Mouse (Mus musculus) monocyte, adult 5-6 weeks (primary cell): ENCODE results near the gene Senp5. TPM values are rescaled to one million over a fixed set of nuclear protein-coding genes. Genes with fewer than 3 reads are reported as not detected.

Experiments used
- ATAC-seq: fragments of 153-309, 156-312 bp; replicated peaks from 2 replicates; pipeline ENCODE4 v1.8.0; 2017; ENCODE audit warnings: mild to moderate bottlenecking; ENCODE audit not compliant: low TSS enrichment, insufficient number of reproducible peaks, severe bottlenecking, poor library complexity, low FRiP score
- total RNA-seq: library from RNA; stranded (forward); fragments of 200-1000, 200-491, 200-594 nt; gene quantifications from 3 replicates; pipeline ENCODE4 v1.2.3, GENCODE M21; 2017

Gene Senp5
- total RNA-seq, 1 experiment from 2014 or later: 17.9 TPM

DNA sequence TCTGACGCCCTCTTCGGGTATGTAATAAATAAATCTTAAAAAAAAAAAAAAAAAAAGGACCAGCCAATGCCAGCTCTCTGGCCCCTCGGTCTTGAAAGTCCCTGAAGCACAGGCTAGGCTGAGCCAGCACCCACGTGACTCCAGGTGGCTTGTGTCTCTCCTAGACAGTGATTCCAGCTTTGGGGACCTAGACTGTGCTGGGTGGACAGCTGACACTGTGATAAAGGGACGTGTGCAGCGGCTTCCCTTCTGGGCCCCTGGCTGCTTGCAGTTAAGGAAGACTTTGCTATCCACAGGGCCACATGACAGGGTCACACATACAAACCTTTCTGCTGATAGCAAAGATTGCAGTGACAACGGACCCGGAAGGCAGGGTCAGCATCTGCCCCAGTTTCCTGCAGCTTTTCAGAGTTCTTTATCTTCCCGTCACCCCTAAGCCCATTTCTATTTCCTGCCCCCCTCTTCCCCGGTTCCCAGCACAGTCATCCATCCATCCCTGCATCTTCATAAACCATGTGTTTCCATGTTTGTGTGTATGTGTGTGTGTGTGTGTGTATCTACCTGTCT is 92.7 kb downstream of the Senp5 start:
- no peak for ATAC-seq

Other genes with a start within 250 kb of the Senp5 start
- gene Meltf, start 124.5 kb downstream of the Senp5 start, total RNA-seq: 0.53 TPM in 1 of 3 replicates, not detected in the others
- 0.19 TPM in 1 of 3 replicates, not detected in the others for gene Pigz, start 69.4 kb downstream of the Senp5 start, total RNA-seq
- gene 0610012G03Rik, start 54.8 kb downstream of the Senp5 start, total RNA-seq: 6.4 to 10.0 TPM (median 7.6 TPM) in 3 replicates
- 25.7 to 26.9 TPM (median 26.0 TPM) in 3 replicates for gene Ncbp2, start 54.8 kb downstream of the Senp5 start, total RNA-seq
- 73.5 to 104 TPM (median 79.7 TPM) in 3 replicates for gene Pak2, start 76.1 kb upstream of the Senp5 start, total RNA-seq
- gene Pigx, start 96.5 kb upstream of the Senp5 start, total RNA-seq: 47.5 to 86.8 TPM (median 70.6 TPM) in 3 replicates
- 11.1 to 15.4 TPM (median 12.7 TPM) in 3 replicates for gene Cep19, start 96.5 kb upstream of the Senp5 start, total RNA-seq
- gene Nrros, start 162.3 kb upstream of the Senp5 start, total RNA-seq: 151 to 182 TPM (median 158 TPM) in 3 replicates
- gene Bex6, start 176.5 kb upstream of the Senp5 start, total RNA-seq: 0.87 to 1.3 TPM in 2 of 3 replicates, not detected in the other
- gene Fbxo45, start 243.9 kb upstream of the Senp5 start, total RNA-seq: 11.4 to 17.4 TPM (median 14.1 TPM) in 3 replicates
- gene Wdr53, start 243.9 kb upstream of the Senp5 start, total RNA-seq: 12.4 to 18.3 TPM (median 15.3 TPM) in 3 replicates